Mouse (Mus musculus): ENCODE measurements at regions not wholly inside any gene's neighbourhood (a gene's known extent, or its start where the extent isn't known, plus 50 kb on each side); places are given as distances from the start of the nearest gene placed in this dataset.

- no peaks in the 10 kb centered on the region for H3K36me3 ChIP-seq (replicated peaks in 1 of 2; ENCODE audit: control insufficient read depth in 1 of 2, insufficient read depth in 1 of 2, low read length in 1 of 2)
- no peak overlapping the region for H3K4me2 ChIP-seq (ENCODE audit: insufficient read depth, low read depth, poor library complexity, severe bottlenecking)
- no peaks in the 10 kb centered on the region for H3K9me3 ChIP-seq (replicated peaks; ENCODE audit: low read length)
- peaks cover 79% of the 10 kb centered on the region for H3K27me3 ChIP-seq (replicated peaks)
- H3K4me1 ChIP-seq (ENCODE audit: control insufficient read depth in 1 of 2, insufficient read depth in 2 of 2), result peaks cover 6 to 9% of the 10 kb centered on the region in 2 experiments; a peak in 3 of 4 replicates
- H3K27ac ChIP-seq (ENCODE audit: insufficient read depth, low read depth), result no peak overlapping the region
- in situ Hi-C loops (cut with MboI; ENCODE audit: low pct_ligation_motif_present, low pct_unique_long_range_greater_than_20kb, low sequenced_read_pairs) (no loop called here), dilution Hi-C loops (cut with MboI; ENCODE audit: extremely low pct_ligation_motif_present, extremely low pct_unique_long_range_greater_than_20kb, low sequenced_read_pairs) (no loop called here)
- no peaks in the 10 kb centered on the region for H3K79me2 ChIP-seq (replicated peaks; ENCODE audit: control insufficient read depth, extremely low read depth, insufficient read depth, poor library complexity, severe bottlenecking)
- DNase-seq (ENCODE audit: extremely low read depth), result no peak
- H3K9ac ChIP-seq (ENCODE audit: insufficient read depth, low read depth), result no peak overlapping the region
- H3K4me3 ChIP-seq (replicated peaks in 1 of 3; ENCODE audit: low read depth in 2 of 3, low read length in 2 of 3, poor library complexity in 1 of 3), result no peak overlapping the region
- TF ChIP-seq MAFK (IDR thresholded peaks at IDR 0.05; ENCODE audit: insufficient replicate concordance, low read length) (no peak), EP300 (IDR thresholded peaks at IDR 0.05; ENCODE audit: low read length) (no peak), RCOR1 (conservative IDR thresholded peaks at IDR 0.05; ENCODE audit: low read depth, low read length) (no peak), RAD21 (IDR thresholded peaks at IDR 0.05; ENCODE audit: low read depth, low read length) (no peak), JUN (IDR thresholded peaks at IDR 0.05; ENCODE audit: insufficient read depth, low read depth, low read length) (no peak), UBTF (IDR thresholded peaks at IDR 0.05; ENCODE audit: low read depth, low read length) (no peak), CHD2 (IDR thresholded peaks at IDR 0.05; ENCODE audit: low read length) (no peak), ZMIZ1 (IDR thresholded peaks at IDR 0.05; ENCODE audit: low read depth, low read length) (no peak), POLR2AphosphoS2 (IDR thresholded peaks at IDR 0.05; ENCODE audit: low read depth, low read length) (no peak), ELF1 (IDR thresholded peaks at IDR 0.05; ENCODE audit: low read depth, low read length) (no peak), SMC3 (IDR thresholded peaks at IDR 0.05; ENCODE audit: low read depth, low read length) (no peak), ETS1 (conservative IDR thresholded peaks at IDR 0.05; ENCODE audit: low read depth, low read length) (no peak), MAX (IDR thresholded peaks at IDR 0.05; ENCODE audit: low read length) (no peak), USF2 (conservative IDR thresholded peaks at IDR 0.05; ENCODE audit: low read depth, low read length) (no peak)
Measured at GRCm38 (mm10) chr10:60893810-60894147, 62.4 kb upstream of the Unc5b start.

DNA sequence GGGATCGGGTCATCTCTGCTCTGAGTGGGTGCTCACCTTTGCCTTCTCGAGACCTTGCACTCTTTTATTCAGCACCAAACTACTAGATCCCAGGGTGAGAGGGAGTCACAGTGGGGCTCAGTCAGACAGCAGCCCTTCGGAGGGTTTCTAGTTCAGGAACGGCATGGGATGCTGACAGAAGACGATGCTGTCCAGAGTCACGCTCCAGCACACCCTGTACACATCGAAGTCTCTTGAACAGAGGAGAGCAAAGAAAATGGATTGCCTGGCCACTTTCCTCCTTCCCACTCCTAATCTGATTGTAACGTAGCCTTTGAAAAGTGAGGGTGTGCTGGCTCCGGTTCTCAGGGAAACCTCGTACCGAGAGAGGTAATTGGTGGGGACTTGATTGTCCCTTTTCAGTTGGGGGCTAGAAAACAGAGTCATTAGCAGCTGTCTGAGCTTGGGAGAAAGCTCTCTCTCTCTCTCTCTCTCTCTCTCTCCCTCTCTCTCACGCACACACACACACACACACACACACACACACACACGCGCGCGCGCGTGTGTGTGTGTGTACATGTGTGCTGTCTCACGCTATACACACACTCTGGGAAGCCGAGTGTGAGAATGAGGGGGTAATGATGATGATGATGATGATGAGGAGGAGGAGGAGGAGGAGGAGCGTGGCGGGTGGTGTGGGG is 61.9 kb upstream of the Unc5b start:
- DNase-seq (ENCODE audit: extremely low read depth), result no peak
- H3K9ac ChIP-seq (ENCODE audit: insufficient read depth, low read depth), result no peak overlapping the region
- peaks cover 6 to 9% of the 10 kb centered on the region in 2 experiments; a peak in 3 of 4 replicates for H3K4me1 ChIP-seq (ENCODE audit: control insufficient read depth in 1 of 2, insufficient read depth in 2 of 2)
- dilution Hi-C loops (cut with MboI; ENCODE audit: extremely low pct_ligation_motif_present, extremely low pct_unique_long_range_greater_than_20kb, low sequenced_read_pairs) (no loop called here), in situ Hi-C loops (cut with MboI; ENCODE audit: low pct_ligation_motif_present, low pct_unique_long_range_greater_than_20kb, low sequenced_read_pairs) (no loop called here)
- no peaks in the 10 kb centered on the region for H3K9me3 ChIP-seq (replicated peaks; ENCODE audit: low read length)
- no peaks in the 10 kb centered on the region for H3K79me2 ChIP-seq (replicated peaks; ENCODE audit: control insufficient read depth, extremely low read depth, insufficient read depth, poor library complexity, severe bottlenecking)
- H3K27ac ChIP-seq (ENCODE audit: insufficient read depth, low read depth), result no peak overlapping the region
- peaks cover 84% of the 10 kb centered on the region for H3K27me3 ChIP-seq (replicated peaks)
- H3K4me3 ChIP-seq (replicated peaks in 1 of 3; ENCODE audit: low read depth in 2 of 3, low read length in 2 of 3, poor library complexity in 1 of 3), result no peak overlapping the region
- no peaks in the 10 kb centered on the region for H3K36me3 ChIP-seq (replicated peaks in 1 of 2; ENCODE audit: control insufficient read depth in 1 of 2, insufficient read depth in 1 of 2, low read length in 1 of 2)
- no peak overlapping the region for H3K4me2 ChIP-seq (ENCODE audit: insufficient read depth, low read depth, poor library complexity, severe bottlenecking)
- TF ChIP-seq USF1 (IDR thresholded peaks at IDR 0.05; ENCODE audit: low read depth, low read length) (no peak), UBTF (IDR thresholded peaks at IDR 0.05; ENCODE audit: low read depth, low read length) (no peak), SMC3 (IDR thresholded peaks at IDR 0.05; ENCODE audit: low read depth, low read length) (no peak), MYC (IDR thresholded peaks at IDR 0.05; ENCODE audit: low read depth, low read length) (no peak), CHD1 (IDR thresholded peaks at IDR 0.05; ENCODE audit: low read depth, low read length) (no peak), HCFC1 (IDR thresholded peaks at IDR 0.05; ENCODE audit: low read depth, low read length) (no peak), NELFE (IDR thresholded peaks at IDR 0.05; ENCODE audit: low read depth, low read length) (no peak), GABPA (IDR thresholded peaks at IDR 0.05; ENCODE audit: insufficient replicate concordance, low read depth, low read length) (no peak), MXI1 (IDR thresholded peaks at IDR 0.05; ENCODE audit: low read depth, low read length) (no peak), BHLHE40 (IDR thresholded peaks at IDR 0.05; ENCODE audit: low read depth, low read length) (no peak), ETS1 (conservative IDR thresholded peaks at IDR 0.05; ENCODE audit: low read depth, low read length) (no peak)

Measured in CH12.LX (cell line).